Mouse (Mus musculus): ENCODE data around the gene Serpina3n. TPM values are rescaled to one million over a fixed set of nuclear protein-coding genes. Genes with fewer than 3 reads are reported as not detected.
"Not testable (repeated sequence)": the region's sequence is repeated elsewhere in the genome, so short reads cannot be mapped to it uniquely, and the experiment has no call there.

Gene Serpina3n
- polyA plus RNA-seq, 1 experiment from 2014 or later = 0.09 TPM

- no peak for ATAC-seq (ENCODE audit: low FRiP score, low read depth)
- H3K9me3 ChIP-seq = no peaks in the 10 kb centered on the region
- no peak overlapping the region for H3K4me2 ChIP-seq (replicated peaks)
- H3K36me3 ChIP-seq = no peaks in the 10 kb centered on the region
- 87% methylated on average over 11 of the region's 11 CpGs for WGBS
- 0 out of 2 replicates have a peak, but pooled peaks cover 3% of the 10 kb centered on the region for H3K27me3 ChIP-seq (replicated peaks)
- no peak overlapping the region for H3K27ac ChIP-seq
- H3K4me3 ChIP-seq = no peak overlapping the region
- H3K9ac ChIP-seq = no peak overlapping the region
- peaks cover 5% of the 10 kb centered on the region; the same call in 1 of the 2 replicates for H3K4me1 ChIP-seq
Observed at GRCm38 (mm10) chr12:104443716-104444115, 37.2 kb downstream of the Serpina3n start.

GRCm38 (mm10) chr12:104447056-104447455 lies 40.5 kb downstream of the Serpina3n start:
- not testable (repeated sequence) for H3K27ac ChIP-seq; H3K9me3 ChIP-seq; H3K4me1 ChIP-seq; H3K4me3 ChIP-seq; H3K9ac ChIP-seq; ATAC-seq (ENCODE audit: low FRiP score, low read depth); H3K36me3 ChIP-seq; H3K4me2 ChIP-seq (replicated peaks); H3K27me3 ChIP-seq (replicated peaks)
- 80% methylated on average over 25 of the region's 25 CpGs for WGBS

GRCm38 (mm10) chr12:104448099-104448498 lies 41.6 kb downstream of the Serpina3n start:
- Histone ChIP-seq H3K27ac (no peak overlapping the region), H3K4me1 (no peaks in the 10 kb centered on the region), H3K4me2 (replicated peaks) (no peak overlapping the region), H3K9ac (no peak overlapping the region), H3K27me3 (replicated peaks) (no peaks in the 10 kb centered on the region), H3K36me3 (no peaks in the 10 kb centered on the region), H3K9me3 (no peaks in the 10 kb centered on the region), H3K4me3 (no peak overlapping the region)
- no peak for ATAC-seq (ENCODE audit: low FRiP score, low read depth)
- WGBS = 26% methylated on average over 13 of the region's 13 CpGs

GRCm38 (mm10) chr12:104450257-104450656 lies 43.7 kb downstream of the Serpina3n start:
- WGBS = 80% methylated on average over 10 of the region's 10 CpGs
- ATAC-seq (ENCODE audit: low FRiP score, low read depth) = no peak
- H3K4me3 ChIP-seq = no peak overlapping the region

GRCm38 (mm10) chr12:104453002-104453401 lies 46.5 kb downstream of the Serpina3n start:
- no peak overlapping the region for H3K9ac ChIP-seq
- H3K36me3 ChIP-seq = no peaks in the 10 kb centered on the region
- no peak overlapping the region for H3K4me3 ChIP-seq
- H3K9me3 ChIP-seq = no peaks in the 10 kb centered on the region
- ATAC-seq (ENCODE audit: low FRiP score, low read depth) = no peak
- H3K4me1 ChIP-seq = no peaks in the 10 kb centered on the region
- H3K4me2 ChIP-seq (replicated peaks) = no peak overlapping the region
- no peaks in the 10 kb centered on the region for H3K27me3 ChIP-seq (replicated peaks)
- H3K27ac ChIP-seq = no peak overlapping the region
- 70% methylated on average over 1 of the region's 1 CpGs for WGBS

More at GRCm38 (mm10) chr12:104450257-104450656, 43.7 kb downstream of the Serpina3n start:
- Histone ChIP-seq H3K36me3 (no peaks in the 10 kb centered on the region), H3K27ac (no peak overlapping the region), H3K9me3 (no peaks in the 10 kb centered on the region), H3K9ac (no peak overlapping the region), H3K27me3 (replicated peaks) (no peaks in the 10 kb centered on the region), H3K4me2 (replicated peaks) (no peak overlapping the region), H3K4me1 (no peaks in the 10 kb centered on the region)

- no peak overlapping the region for H3K4me3 ChIP-seq
- H3K36me3 ChIP-seq = no peaks in the 10 kb centered on the region
- no peaks in the 10 kb centered on the region for H3K4me1 ChIP-seq
- ATAC-seq (ENCODE audit: low FRiP score, low read depth) = no peak
- H3K9ac ChIP-seq = no peak overlapping the region
- WGBS = 61% methylated on average over 6 of the region's 6 CpGs
- no peaks in the 10 kb centered on the region for H3K9me3 ChIP-seq
- H3K4me2 ChIP-seq (replicated peaks) = no peak overlapping the region
- 0 out of 2 replicates have a peak, but pooled peaks cover 2% of the 10 kb centered on the region for H3K27me3 ChIP-seq (replicated peaks)
- no peak overlapping the region for H3K27ac ChIP-seq
Observed at GRCm38 (mm10) chr12:104459377-104459776, 52.8 kb downstream of the Serpina3n start.

GRCm38 (mm10) chr12:104461372-104461771 lies 54.8 kb downstream of the Serpina3n start:
- Histone ChIP-seq H3K27me3 (replicated peaks) (0 out of 2 replicates have a peak, but pooled peaks cover 2% of the 10 kb centered on the region), H3K4me1 (no peaks in the 10 kb centered on the region), H3K36me3 (no peaks in the 10 kb centered on the region), H3K9ac (no peak overlapping the region), H3K4me2 (replicated peaks) (no peak overlapping the region), H3K9me3 (no peaks in the 10 kb centered on the region), H3K4me3 (no peak overlapping the region), H3K27ac (no peak overlapping the region)
- WGBS = 26% methylated on average over 8 of the region's 8 CpGs
- ATAC-seq (ENCODE audit: low FRiP score, low read depth) = no peak

Other genes with a start within 250 kb of the Serpina3n start
- not detected in 2 replicates for gene Serpina3f, start 192.2 kb upstream of the Serpina3n start, polyA plus RNA-seq (2016; fragmentation: Nextera tagmentation; extraction: Ambion mirVana)
- gene Serpina3g, start 170.5 kb upstream of the Serpina3n start, polyA plus RNA-seq (2016; fragmentation: Nextera tagmentation; extraction: Ambion mirVana) = 1.9 and 2.1 TPM in 2 replicates
- gene Serpina3i, start 143.6 kb upstream of the Serpina3n start, polyA plus RNA-seq (2016; fragmentation: Nextera tagmentation; extraction: Ambion mirVana) = 0.30 TPM in 1 of 2 replicates, not detected in the other
- gene Serpina3j, start 92.2 kb upstream of the Serpina3n start, polyA plus RNA-seq (2016; fragmentation: Nextera tagmentation; extraction: Ambion mirVana) = not detected in 2 replicates
- not detected in 2 replicates for gene Serpina3k, start 68.2 kb upstream of the Serpina3n start, polyA plus RNA-seq (2016; fragmentation: Nextera tagmentation; extraction: Ambion mirVana)
- gene Serpina3m, start 68.2 kb upstream of the Serpina3n start, polyA plus RNA-seq (2016; fragmentation: Nextera tagmentation; extraction: Ambion mirVana) = not detected in 2 replicates
- 0.20 and 0.32 TPM in 2 replicates for gene Gsc, start 66.6 kb downstream of the Serpina3n start, polyA plus RNA-seq (2016; fragmentation: Nextera tagmentation; extraction: Ambion mirVana)

Data from neural tube, embryonic 12.5 days (tissue).